Mouse (Mus musculus) layer of hippocampus, adult 2 months (tissue): ENCODE results near the gene Ppy. TPM values are rescaled to one million over a fixed set of nuclear protein-coding genes. Genes with fewer than 3 reads are reported as not detected.

Source experiments
- DNase-seq, 2 experiments: peaks; one replicate each; pipeline ENCODE4 v3.0.0; 2022; ENCODE audit warnings: low spot score in 2 of 2
- H3K27ac ChIP-seq: fragments of 200-600 bp; 2 replicates; pipeline ENCODE4 v1.8.1; 2022
- H3K4me3 ChIP-seq: fragments of 200-600 bp; 2 replicates; pipeline ENCODE4 v1.8.1; 2022; ENCODE audit warnings: mild to moderate bottlenecking
- CTCF ChIP-seq: fragments of 200-600 bp; conservative IDR thresholded peaks from 2 replicates; pipeline ENCODE4 v1.8.1; 2022; ENCODE audit warnings: antibody characterized with exemption, mild to moderate bottlenecking, moderate library complexity
- total RNA-seq, 2 experiments: library from RNA; stranded (reverse); gene quantifications; 2 replicates each; pipeline ENCODE4 v1.2.3; 2021

Ppy gene
- total RNA-seq, 2 experiments from 2014 or later = not detected

DNA sequence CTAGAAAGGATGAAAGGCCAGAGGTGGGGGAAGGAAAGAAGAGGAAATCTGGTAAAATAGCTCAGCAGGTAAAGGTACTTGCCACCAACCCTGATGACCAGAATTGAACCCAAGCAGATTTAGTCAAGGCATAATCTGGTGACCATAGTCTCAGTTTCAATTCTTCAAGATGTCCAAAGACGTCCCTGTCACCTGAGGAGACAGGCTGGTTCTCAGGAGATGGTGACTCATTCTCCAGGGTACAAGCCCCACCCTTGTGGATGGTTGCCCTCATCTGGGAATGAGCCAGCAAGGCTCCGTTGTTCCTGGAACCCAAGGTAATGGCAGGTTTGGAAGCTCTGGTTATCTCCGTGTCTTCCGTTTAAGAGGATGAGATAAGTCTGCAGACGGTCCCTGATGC, 10.5 kb upstream of the Ppy start:
- no peak for TF ChIP-seq CTCF
- DNase-seq = no peak
- Histone ChIP-seq H3K4me3 (no peak overlapping the region), H3K27ac (no peak overlapping the region)

DNA sequence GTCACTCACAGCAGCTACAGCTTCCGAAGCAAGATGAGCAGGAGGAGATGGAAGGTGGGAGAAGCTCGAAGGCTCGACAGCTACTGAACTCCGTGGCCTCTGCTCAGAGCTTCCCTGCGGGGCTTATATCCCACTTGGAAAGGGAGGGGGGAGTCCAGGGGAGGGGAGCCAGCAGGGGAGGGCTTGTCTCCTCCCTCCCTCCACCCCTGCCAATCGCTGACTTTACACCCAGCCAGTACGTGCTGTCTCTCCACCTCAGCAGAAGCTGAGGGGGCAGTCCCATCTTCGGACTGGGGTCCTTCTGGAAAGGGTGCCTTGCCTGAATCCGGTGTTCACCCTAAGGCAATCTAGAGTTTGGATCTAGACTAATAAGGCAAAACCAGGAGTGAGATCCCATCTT, 6.6 kb upstream of the Ppy start, which contains the start of gene Pyy:
TSS of gene Pyy (minus strand) at position 101 of the 400 bp plus-strand sequence.
- Histone ChIP-seq H3K27ac (no peak within 1 kb of the TSS), H3K4me3 (no peak within 1 kb of the TSS)
- no peak for DNase-seq
- TF ChIP-seq CTCF = no peak

DNA sequence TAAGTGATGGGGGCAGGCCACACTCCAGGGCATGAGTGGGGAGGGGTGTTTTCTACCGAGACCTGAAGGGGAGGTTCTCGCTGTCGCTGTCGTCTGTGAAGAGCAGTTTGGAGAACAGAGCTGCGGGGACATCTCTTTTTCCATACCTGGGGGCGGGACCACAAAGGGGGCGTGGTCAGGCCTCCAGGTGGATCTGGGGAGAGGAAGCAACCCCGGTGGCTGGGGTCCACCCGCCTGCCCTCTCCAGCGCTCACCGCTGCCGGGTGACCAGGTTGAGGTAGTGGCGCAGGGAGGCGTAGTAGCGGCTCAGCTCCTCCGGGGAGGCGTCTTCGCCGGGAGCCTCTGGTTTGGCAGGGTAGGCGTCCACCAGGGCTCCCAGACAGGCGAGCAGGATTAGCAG, 5.8 kb upstream of the Ppy start:
- Histone ChIP-seq H3K4me3 (no peak overlapping the region), H3K27ac (no peak overlapping the region)
- TF ChIP-seq CTCF = no peak
- DNase-seq = no peak

DNA sequence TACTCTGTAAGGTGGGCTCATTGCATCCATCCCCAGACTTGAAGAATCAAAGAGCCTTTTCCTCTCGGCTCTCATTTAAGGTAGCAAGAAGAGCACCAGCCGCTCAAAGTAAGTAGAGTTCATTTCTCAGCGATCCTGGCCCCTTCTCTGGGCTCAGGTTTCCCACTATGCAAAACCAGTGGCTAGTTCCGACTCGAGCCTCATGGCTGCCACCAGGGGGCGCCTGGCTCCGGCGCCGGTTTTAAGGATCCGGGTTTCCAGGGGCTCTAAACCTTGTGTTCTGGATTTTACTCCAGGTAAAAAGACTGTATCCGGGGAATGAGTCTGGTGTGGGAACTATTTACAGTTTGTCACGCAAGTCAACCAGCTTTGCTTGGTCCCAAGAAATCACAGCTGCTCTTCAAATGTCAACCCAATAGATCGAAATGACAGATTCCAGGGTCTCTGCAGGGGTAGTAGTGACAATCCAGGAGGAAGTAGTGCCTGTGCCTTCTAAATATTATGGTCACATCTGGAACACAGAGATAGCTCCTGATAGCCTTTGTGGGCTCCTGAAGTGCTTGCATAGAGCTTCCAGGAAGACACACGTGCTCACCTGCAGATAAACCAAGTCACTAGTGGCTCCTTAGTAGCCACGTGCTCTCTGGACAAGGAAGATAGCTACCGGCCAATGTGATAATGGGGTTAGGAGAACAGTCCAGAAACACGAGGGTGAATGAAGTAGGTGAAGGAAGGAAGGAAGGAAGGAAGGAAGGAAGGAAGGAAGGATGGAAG, 1.6 kb upstream of the Ppy start:
- peak in 1 of 2 experiments; percentile 75 for DNase-seq
- TF ChIP-seq CTCF = peak; percentile 98

DNA sequence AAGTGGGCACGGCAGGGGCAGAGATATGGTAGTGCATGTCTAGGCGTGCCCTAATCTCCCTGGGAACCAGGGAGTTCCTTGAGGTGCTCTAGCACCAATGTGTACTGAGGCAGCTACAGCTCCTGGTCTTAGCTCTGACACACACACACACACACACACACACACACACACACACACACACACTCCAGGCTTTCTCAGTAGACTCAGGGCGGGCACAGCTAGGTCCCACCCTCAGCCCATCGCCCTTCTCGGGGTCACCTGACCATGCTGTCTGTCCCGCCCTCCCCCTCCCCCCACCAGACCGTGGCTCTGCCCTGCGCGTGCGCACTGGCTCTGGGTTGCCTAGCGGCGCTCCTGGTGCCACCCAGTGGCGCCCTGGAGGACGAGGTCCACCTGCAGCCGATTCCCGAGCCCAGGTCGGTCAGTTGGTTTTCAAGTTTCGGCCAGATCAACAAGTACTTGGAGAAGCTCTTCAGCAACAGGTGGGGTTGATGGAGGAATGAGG, 4.2 kb downstream of the Ppy start:
- Histone ChIP-seq H3K27ac (peak overlapping the region; percentile 63; the same call in 1 of the 2 replicates), H3K4me3 (peak overlapping the region; percentile 56)
- peak; percentile 55 to 83 for DNase-seq
- TF ChIP-seq CTCF = peak; percentile 69

More for the DNA sequence above, 1.6 kb upstream of the Ppy start:
- Histone ChIP-seq H3K27ac (no peak overlapping the region), H3K4me3 (no peak overlapping the region)

DNA sequence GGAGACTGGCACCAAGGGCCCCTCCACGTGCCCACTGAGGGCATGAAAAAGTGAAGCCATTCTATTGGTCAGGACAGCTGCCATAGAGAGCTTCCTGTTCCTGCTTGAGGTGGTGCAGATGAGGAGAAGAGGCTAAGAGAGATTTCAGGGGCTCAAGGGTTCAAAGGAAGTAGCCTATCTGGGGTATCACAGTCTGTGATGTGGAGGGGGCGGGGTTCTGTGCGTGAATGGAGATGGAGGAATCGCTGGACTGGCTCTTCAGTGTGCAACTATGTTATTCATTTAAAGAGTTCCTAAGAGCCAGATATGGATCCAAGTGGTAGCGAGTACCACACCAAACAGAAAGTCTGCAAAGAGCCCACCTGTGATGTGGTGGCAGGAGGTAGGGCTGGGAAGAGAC, 4.7 kb downstream of the Ppy start:
- Histone ChIP-seq H3K27ac (no peak overlapping the region), H3K4me3 (no peak overlapping the region; the same call in 1 of the 2 replicates)
- no peak for TF ChIP-seq CTCF
- DNase-seq = no peak

DNA sequence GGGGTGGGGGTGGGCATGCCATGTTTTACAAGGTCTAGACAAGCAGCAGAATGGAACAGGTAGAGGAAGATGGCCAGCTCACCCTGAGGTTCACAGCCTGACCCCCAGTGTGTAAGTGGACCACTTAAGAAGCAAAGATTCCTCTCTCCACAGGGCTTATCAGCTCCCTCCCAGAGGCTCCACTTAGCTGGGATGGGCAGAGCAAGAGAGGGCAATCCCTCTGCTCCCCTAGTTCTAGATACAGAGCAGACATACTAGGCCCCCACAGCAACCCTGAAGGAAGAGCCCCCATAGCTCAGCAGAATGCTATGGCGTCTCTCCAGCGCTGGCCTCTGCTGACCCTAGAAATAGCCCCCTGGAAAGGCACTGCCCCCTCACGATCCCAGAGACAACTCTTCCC, 5.4 kb downstream of the Ppy start:
- no peak overlapping the region for H3K27ac ChIP-seq
- H3K4me3 ChIP-seq = no peak overlapping the region
- no peak for TF ChIP-seq CTCF
- DNase-seq = no peak

DNA sequence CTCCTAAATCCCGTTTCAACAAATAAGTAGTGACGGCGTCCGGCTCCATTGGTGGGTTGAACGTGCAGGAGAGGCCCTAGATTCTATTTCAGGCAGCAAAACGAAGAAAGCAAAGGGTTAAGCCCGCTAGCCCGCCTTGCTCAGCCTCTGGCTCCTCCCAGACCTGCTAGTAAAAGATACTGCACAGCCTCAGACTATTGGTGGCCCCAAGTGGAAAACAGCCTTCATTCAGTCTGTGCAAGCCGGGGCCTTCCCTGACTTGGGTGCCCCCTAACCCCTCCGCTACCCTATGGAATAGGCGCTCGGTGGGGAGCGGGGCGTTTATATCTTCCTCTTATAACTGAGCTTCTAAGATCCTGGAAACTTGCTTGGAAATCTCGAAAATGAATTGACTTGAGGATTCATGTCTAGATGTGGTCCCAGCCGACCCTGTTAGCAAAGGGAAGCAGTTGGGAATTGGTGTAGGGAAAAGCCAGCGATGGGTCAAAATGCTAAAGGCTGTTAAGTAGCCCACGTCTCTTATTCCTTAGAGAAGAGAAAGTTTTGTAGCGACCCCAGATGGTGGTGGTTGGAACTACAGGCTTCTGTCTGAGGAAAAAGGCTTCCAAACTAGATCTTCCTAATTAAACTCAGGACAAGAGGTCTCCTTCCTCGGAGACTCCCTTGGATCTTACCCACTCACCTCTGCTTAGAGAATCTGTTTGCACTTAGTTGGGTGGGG, 11.9 kb downstream of the Ppy start:
- Histone ChIP-seq H3K4me3 (peak overlapping the region; percentile 94), H3K27ac (peak overlapping the region; percentile 99)
- TF ChIP-seq CTCF = peak; percentile 89
- peak; percentile 65 to 74 for DNase-seq

DNA sequence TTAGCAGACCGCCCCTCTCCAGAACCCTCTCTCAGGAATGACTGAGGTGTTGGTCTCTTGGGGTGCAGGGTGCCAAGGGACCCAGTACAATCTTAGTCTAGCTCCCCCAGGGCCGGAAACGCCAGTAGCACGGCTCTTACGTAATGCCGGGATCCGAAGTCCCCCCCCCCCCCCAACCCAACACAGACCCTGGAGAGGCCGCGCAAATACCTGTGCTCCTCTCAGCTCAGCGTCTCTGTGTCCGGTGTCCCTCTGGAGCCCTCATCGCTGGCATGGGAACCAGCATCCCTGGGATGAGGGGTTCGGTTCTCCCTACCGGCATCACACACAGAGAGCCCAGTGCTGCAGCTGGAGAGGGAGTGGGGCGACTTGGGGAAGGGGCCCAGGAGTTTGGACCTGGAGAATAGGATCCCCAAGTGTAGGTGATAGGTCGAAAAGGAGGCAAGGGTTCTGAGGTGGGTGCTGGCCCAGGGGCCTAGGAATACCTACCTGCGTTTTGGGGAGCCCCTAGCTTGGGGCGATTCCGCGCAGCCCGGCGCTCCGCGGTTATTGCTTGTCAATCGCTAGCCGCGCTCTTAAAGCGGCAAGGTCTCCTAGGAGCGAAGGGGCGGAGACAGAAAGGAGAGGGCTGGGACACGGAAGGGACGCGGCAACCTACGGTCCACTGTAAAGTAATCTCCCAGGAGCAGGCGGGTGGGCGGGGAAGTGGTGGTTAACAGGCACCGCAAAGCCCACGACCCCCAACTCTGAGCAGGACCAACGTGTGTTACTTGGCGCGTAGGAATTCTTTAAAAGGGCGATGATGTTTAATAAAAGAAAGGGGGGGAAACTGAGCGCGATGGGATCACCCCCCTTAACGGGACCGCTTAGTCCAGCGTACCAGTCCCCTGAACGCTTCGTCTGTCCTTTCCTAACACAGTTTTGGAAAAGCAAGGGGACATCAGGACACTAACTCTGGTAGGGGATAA, 12.9 kb downstream of the Ppy start, which contains the start of gene Mpp2:
TSS of gene Mpp2 (minus strand) at position 585 of the 968 bp plus-strand sequence.
- Histone ChIP-seq H3K4me3 (peak within 1 kb of the TSS; percentile 94), H3K27ac (peak within 1 kb of the TSS; percentile 99)
- TF ChIP-seq CTCF = no peak
- DNase-seq = peak; percentile 75 to 79

DNA sequence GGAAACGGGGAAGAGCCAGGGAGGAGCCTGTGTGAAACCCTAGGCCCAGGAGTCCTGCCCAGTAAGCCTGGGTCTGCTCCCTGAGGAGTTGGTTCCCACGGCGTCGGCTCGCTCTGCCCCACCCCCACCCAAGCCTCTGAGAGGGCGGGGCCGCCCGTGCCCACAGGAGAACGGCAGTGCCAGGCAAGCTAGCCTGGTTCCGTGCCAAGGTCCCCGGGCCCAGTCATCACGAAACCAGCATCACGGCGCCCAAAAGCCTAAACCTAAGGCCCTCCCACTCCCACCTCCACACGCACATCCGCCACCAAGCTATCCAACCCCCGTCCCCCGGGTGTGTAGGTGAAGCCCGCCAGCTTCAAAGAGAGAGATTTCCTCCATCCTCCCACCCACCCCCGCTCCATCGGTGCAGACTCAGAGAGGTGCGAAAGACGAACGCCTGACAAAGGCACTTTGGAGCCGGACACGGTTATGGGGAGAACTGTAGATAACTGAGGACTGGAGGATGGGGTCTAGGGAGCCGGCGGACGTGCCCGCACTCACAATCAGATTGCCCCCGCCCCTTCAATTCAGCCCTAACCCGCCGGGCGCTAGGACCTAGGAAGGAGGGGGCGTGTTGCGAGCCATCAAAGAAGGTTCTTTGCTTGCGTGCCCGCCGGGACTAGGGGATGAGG, 13.9 kb downstream of the Ppy start:
- peak; percentile 79 to 82 for DNase-seq
- no peak for TF ChIP-seq CTCF
- peak overlapping the region; percentile 94 for H3K4me3 ChIP-seq
- peak overlapping the region; percentile 99 for H3K27ac ChIP-seq

DNA sequence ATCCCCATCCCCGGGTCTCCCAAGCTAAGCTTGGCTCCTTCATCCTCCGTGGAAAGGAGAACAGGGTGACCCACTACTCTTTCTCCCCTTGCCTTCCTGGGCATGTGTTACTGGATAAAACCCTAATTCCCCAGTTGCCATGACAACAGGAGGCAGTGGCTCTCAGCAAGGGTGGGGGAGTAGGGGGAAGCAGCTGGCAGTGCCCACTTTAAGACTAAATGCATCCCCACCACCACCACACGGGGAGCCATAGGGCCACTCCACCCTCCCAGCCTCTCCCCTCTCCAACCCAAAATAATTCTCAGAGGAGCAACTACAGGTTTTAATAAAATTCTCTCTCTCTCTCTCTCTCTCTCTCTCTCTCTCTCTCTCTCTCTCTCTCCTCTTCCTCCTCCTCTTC, 14.8 kb downstream of the Ppy start:
- H3K4me3 ChIP-seq = peak overlapping the region; percentile 94
- TF ChIP-seq CTCF = peak; percentile 64
- H3K27ac ChIP-seq = peak overlapping the region; percentile 99
- DNase-seq = peak; percentile 74 to 88

DNA sequence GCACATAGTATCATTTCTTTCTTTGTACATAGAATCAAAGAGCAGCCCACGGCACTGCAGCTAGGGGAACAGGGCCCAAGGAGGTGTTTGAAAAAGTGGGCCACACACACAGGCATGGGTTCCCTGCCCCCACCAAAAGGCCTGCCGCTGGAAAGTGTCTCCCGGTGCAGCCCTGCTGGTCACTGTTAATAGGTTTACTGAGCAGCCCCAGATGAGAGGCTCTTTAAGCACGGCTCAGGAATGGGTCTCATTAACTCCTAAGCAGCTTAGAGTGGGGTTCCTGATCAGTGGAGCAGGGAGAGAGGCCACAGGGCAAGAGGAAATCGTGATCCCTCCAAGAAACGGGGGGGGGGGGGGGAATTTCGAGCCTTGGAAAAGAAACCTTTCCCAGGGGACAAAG, 17.0 kb downstream of the Ppy start:
- Histone ChIP-seq H3K27ac (no peak overlapping the region), H3K4me3 (no peak overlapping the region)
- no peak for TF ChIP-seq CTCF
- no peak for DNase-seq
